Mouse (Mus musculus): Measurements from ENCODE around the gene Pip4k2a. TPM values are rescaled to one million over a fixed set of nuclear protein-coding genes. Genes with fewer than 3 reads are reported as not detected.

Gene Pip4k2a
- polyA plus RNA-seq, 1 experiment from 2014 or later, result 6.6 TPM

DNA sequence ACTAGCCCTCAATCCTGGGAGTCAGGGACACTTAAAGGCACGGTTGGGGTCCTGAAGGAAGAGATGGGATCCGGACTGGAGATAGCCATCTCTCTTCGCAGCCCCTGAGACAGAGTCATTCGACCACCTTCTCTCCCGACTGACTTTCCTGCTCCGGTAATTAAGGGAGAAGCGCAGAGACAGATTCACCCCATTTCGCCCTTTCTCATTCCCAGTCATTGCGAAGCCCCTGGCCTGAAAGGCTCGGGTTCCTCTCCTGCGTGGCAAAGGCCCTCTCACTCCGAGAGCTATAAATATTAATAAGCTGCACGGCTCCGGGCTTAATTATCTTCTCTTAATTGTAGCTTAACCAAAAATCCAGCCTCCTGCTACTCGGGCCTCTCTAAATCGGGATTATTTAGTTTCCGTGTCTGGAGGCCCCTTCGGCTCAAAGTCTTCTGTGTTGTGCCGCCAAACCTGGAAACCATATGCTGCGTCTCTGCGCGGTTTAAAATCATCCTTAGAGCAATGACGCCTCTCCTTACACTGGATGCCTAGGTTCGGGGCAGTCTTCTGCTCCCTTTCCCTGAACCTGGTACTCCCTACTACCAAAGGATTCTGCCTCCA is 197.2 kb downstream of the Pip4k2a start:
- Histone ChIP-seq H3K4me2 (peak overlapping the region; percentile 84), H3K27me3 (replicated peaks) (peaks cover 78% of the 10 kb centered on the region), H3K27ac (replicated peaks) (no peak overlapping the region), H3K9ac (peak overlapping the region; percentile 70), H3K4me3 (peak overlapping the region; percentile 53), H3K36me3 (no peaks in the 10 kb centered on the region), H3K9me3 (no peaks in the 10 kb centered on the region), H3K4me1 (peaks cover 21% of the 10 kb centered on the region)
- WGBS, result 3% methylated on average over 24 of the region's 24 CpGs
- no peak for ATAC-seq (ENCODE audit: extremely low read depth, insufficient number of reproducible peaks, low FRiP score, low TSS enrichment)

DNA sequence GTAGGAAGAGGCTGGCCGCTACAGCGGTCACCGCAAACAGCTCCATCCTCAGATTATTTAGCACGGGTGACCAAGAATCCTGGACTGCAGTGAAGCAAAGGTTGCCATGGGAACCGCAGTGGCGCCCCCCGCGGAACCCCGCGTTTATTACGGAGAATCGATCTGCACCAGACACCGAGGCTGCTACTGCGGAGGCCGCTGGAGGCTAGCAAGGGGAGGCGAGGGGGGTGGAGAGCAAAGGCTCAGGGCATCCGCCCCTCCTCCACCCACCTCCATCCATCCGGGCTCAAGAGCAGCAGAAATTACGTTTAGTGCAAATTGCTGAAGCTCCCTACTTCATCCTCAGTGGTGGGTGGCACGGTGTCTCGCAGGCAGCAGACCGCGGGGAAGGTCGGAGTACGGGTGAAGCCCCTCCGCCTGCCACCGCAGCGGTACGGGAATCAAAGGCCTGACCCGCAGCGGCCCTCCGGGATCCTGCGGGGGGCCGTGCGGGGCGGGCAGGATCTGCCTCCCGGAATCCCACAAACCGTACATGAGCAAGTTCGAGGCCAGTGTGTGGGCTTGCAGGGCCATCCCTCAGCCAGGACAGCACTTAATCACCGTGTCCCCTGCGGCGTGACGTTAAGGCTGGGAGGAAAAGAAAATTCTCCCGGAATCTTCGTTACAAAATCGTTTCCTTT is 197.8 kb downstream of the Pip4k2a start:
- Histone ChIP-seq H3K9ac (peak overlapping the region; percentile 70), H3K4me1 (peaks cover 21% of the 10 kb centered on the region), H3K27me3 (replicated peaks) (peaks cover 85% of the 10 kb centered on the region), H3K27ac (replicated peaks) (no peak overlapping the region), H3K9me3 (no peaks in the 10 kb centered on the region), H3K36me3 (no peaks in the 10 kb centered on the region), H3K4me2 (peak overlapping the region; percentile 84), H3K4me3 (peak overlapping the region; percentile 53)
- under 1% methylated on average over 46 of the region's 46 CpGs for WGBS
- no peak for ATAC-seq (ENCODE audit: extremely low read depth, insufficient number of reproducible peaks, low FRiP score, low TSS enrichment)

DNA sequence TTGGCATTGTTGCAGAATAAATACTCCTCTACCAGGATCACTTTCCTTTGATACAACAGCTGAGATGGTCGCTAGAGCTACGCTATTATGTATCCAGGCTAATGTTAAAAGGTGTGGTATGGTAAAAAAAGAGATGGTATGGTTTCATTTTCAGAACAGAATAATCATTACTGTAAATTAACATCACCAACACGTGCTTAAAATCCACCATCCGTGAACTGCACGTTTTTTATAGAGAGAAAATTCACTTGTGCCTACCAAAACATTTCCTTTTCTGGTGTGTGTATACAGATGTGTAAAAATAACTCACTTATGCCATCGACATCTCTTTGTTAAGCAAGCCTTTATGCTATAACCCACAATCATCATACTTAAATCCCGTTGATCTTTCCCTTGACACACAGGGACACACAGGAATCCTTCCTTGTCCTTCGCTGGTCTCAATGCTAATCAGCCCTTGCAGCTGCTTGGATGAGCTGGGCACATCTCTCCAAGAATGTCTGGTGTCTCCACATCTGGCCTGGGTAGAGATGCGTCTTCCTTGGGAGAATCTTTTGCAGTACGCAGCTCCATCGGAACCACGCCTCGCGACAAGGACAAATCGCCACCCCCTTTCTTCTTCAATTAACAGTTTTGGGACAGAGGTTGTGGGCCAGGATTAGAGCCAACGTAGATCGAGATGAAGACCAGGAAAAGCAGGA is 198.5 kb downstream of the Pip4k2a start:
- Histone ChIP-seq H3K27me3 (replicated peaks) (peaks cover 89% of the 10 kb centered on the region), H3K4me1 (peaks cover 21% of the 10 kb centered on the region), H3K27ac (replicated peaks) (no peak overlapping the region), H3K9me3 (no peaks in the 10 kb centered on the region), H3K4me3 (peak overlapping the region; percentile 53), H3K4me2 (peak overlapping the region; percentile 84), H3K9ac (peak overlapping the region; percentile 70), H3K36me3 (no peaks in the 10 kb centered on the region)
- WGBS, result 13% methylated on average over 17 of the region's 17 CpGs
- no peak for ATAC-seq (ENCODE audit: extremely low read depth, insufficient number of reproducible peaks, low FRiP score, low TSS enrichment)

DNA sequence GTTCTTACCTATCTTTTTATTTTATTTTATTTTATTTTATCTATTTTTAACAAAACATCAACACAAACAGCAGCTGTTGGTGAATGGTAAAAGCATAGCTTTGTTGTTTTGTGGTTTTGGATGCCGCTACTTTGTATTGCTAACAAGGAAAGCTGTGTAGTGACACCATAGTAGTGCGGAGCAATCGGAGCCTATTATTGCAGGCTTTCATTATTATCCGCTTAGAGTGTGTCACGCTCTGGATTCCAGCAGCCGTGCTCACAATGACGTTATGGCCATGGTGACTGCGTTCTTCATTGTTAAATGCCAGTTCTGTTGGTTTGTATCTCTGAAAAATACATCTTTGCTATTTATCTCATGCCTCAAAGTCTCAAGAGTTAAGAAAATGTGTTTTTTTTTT is 200.2 kb downstream of the Pip4k2a start:
- Histone ChIP-seq H3K4me2 (no peak overlapping the region), H3K36me3 (no peaks in the 10 kb centered on the region), H3K9me3 (no peaks in the 10 kb centered on the region), H3K4me1 (peaks cover 21% of the 10 kb centered on the region), H3K4me3 (no peak overlapping the region), H3K9ac (no peak overlapping the region), H3K27ac (replicated peaks) (no peak overlapping the region), H3K27me3 (replicated peaks) (peaks cover 76% of the 10 kb centered on the region)
- 78% methylated on average over 8 of the region's 8 CpGs for WGBS
- ATAC-seq (ENCODE audit: extremely low read depth, insufficient number of reproducible peaks, low FRiP score, low TSS enrichment), result no peak

DNA sequence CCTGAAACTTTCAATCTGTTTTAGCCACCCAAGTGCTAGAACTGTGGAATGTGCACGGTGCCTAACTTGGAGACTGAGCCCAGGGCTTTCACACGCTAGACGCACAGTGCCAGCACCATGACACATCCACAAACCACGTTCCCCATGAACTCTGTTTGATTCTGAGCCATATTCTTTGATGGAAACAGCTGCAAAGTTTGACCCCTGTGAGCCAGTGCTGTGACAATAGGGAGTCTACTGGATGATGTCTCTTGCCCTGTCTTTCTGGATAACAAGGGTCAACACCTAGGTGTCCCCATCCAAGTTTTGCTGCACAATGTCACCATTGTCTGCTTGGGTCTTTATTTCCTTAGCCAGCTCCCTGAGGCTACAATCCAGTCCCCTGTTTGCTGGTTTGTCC is 203.7 kb downstream of the Pip4k2a start:
- Histone ChIP-seq H3K27ac (replicated peaks) (no peak overlapping the region), H3K4me1 (no peaks in the 10 kb centered on the region), H3K27me3 (replicated peaks) (peaks cover 42% of the 10 kb centered on the region), H3K4me2 (no peak overlapping the region), H3K4me3 (no peak overlapping the region), H3K36me3 (no peaks in the 10 kb centered on the region), H3K9me3 (no peaks in the 10 kb centered on the region), H3K9ac (no peak overlapping the region)
- whole genome bisulfite sequencing, result 77% methylated on average over 4 of the region's 4 CpGs
- ATAC-seq (ENCODE audit: extremely low read depth, insufficient number of reproducible peaks, low FRiP score, low TSS enrichment), result no peak

Other genes starting within 250 kb of the Pip4k2a start
- gene 4930426L09Rik, start 217 bp upstream of the Pip4k2a start, polyA plus RNA-seq (2015; fragmentation: Nextera tagmentation; extraction: Ambion mirVana), result 0.29 TPM in 2 replicates
- 0.20 TPM in 1 of 2 replicates, not detected in the other for gene Armc3, start 201.2 kb upstream of the Pip4k2a start, polyA plus RNA-seq (2015; fragmentation: Nextera tagmentation; extraction: Ambion mirVana)

Measured in heart, embryonic 13.5 days (tissue).